Mouse (Mus musculus): Measurements from ENCODE around the gene Mgat2.
"Not testable (repeated sequence)": the region's sequence is repeated elsewhere in the genome, so short reads cannot be mapped to it uniquely, and the experiment has no call there.

Mgat2 gene

GRCm38 (mm10) chr12:69183583-69184308 is at the start of gene Mgat2, which contains the start of gene Rpl36al:
Gene Mgat2 (plus strand): TSS chr12:69184157.
Gene Rpl36al (minus strand): TSS chr12:69184083.
- peak; percentile 96 for DNase-seq (ENCODE audit: low spot score)

- DNase-seq (ENCODE audit: low spot score) = no peak
These were observed 44.8 kb upstream of the Mgat2 start for GRCm38 (mm10) chr12:69139201-69139600.

GRCm38 (mm10) chr12:69139841-69140240 is 44.1 kb upstream of the Mgat2 start:
- DNase-seq (ENCODE audit: low spot score) = no peak

DNA sequence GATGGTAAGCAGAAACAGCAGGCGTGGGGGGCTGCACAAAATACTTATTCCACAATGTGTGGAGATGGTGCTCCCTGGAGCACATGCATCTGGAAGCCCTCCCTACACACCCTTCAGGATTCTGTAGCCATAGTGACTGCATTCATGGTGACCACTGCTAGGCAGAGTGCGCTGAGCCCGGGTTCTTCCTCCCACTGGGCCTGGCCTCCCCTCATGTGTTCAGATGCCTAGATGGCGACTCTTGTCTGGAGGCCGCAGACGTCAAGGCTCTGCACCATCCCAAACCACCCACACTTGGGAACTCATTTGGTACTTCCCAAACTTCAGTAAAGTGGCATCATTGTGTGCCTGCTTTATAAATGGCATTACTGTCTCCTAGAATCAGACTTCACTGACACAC is 40.5 kb upstream of the Mgat2 start:
- DNase-seq (ENCODE audit: low spot score) = no peak

DNA sequence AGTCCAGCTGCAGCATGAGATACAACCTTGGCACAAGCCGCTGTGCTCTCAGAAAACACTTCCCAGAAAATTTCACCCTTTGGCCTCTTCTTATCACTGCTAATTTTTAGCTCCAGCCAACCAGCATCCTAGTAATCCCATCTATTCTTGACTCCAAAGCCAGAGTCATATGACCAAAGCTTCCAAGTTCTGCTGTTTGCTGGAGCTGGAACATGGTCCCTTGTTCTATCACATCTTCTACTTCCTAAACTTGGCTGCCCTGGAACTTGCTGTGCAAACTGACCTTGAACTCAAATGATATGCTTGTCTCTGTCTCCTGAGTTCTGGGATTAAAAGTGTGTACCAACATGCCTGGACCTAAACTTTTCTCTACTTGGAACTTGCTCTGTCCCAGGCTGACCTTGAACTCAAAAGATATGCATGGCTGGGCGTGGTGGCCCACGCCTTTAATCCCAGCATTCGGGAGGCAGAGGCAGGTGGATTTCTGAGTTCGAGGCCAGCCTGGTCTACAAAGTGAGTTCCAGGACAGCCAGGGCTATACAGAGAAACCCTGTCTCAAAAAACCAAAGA is 36.7 kb upstream of the Mgat2 start:
- no peak for DNase-seq (ENCODE audit: low spot score)

DNA sequence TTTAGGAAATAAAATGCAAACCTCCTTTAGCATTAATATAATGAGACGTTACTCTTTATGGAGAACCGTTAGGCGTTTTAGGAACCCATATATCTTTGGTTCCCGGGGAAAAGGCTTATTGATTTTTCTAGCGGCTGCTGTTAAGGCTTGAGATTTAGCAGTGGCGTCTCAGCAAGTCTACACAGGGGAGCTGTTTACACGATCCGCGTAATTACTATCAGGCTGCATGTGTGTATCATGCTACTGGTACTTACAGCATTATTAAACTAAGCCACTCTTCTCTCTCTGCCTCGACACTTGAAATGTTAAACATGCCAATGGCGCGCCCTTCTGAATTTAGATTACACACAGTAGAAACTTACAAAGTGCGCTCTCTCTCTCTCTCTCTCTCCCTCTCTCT is 33.9 kb upstream of the Mgat2 start:
- DNase-seq (ENCODE audit: low spot score) = no peak

DNA sequence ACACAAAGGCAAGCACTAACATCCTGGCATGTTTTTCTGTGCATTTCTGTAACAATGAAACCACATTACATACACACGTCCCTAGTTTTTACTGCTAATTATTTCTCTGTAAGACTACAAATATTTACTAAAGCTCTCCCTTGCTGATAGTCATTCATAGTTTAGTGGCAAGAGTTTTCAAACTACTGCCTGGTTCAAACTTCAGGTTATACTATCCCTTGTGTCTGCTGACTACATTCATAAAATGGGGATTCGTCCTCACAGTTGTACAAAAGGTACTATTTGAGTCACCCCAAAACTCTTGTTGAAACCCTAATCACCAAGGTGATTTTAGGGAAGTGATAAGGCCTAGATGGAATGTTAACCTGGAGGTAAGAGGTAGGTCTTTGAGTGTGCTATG is 28.0 kb upstream of the Mgat2 start:
- DNase-seq (ENCODE audit: low spot score) = no peak

DNA sequence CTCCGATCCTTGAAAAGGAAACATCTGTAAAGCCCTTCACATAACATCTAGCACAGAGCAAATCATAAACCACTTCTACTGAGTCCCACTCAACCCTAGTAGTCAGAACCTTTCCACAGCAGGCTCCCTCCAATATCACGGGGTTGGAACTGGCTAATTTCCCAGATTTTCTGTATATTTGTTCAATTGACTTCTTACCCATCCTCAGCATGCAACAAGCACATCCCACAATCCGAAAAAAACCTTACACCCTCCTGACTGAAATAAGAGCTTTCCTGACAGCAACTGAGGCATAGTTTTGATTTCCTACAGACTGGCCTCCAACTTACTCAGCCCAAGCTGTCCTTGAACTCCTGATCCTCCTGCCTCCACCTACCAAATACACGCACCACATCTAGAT is 27.5 kb upstream of the Mgat2 start:
- DNase-seq (ENCODE audit: low spot score) = no peak

- no peak for DNase-seq (ENCODE audit: low spot score)
These were observed 26.9 kb upstream of the Mgat2 start for GRCm38 (mm10) chr12:69157107-69157506.

DNA sequence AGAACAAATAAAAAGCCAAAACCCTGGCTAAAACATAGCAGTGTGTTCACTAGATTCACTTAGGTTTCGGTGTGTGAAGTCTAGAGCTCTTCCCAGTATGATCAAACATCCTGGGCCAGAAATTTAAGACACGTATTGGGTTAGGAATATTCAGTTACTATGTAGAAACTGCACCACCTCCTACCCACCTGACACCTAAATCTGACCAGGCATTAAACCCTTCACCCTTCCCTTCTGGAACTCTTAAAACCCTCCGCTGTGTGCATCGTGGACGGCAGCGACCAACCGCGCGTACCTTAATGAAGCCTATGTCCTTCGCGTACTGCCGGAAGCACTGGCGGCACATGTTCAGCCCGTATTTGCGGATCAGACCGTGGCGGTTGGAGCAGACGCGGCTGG is 25.6 kb upstream of the Mgat2 start:
- no peak for DNase-seq (ENCODE audit: low spot score)

GRCm38 (mm10) chr12:69158765-69159577 is 25.0 kb upstream of the Mgat2 start, which contains the start of gene Rps29:
Gene Rps29 (minus strand): TSS chr12:69159186.
- peak; percentile 96 for DNase-seq (ENCODE audit: low spot score)

- no peak for DNase-seq (ENCODE audit: low spot score)
These were observed 24.4 kb upstream of the Mgat2 start for GRCm38 (mm10) chr12:69159578-69159940.

DNA sequence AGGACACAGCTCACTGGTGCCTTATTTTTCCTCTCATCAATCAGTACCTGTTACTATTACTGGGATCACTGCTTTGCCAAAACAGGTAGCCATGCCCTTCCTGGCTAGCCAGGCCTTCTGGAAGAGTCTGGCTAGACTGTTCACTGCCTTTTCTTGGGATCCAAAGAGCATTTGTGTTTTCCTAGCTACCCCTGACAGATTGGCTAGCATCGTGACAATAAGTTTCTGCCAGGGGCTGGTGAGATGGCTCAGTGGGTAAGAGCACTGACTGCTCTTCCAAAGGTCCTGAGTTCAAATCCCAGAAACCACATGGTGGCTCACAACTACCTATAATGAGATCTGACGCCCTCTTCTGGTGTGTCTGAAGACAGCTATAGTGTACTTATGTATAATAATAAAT is 23.3 kb upstream of the Mgat2 start:
- not testable (repeated sequence) for DNase-seq (ENCODE audit: low spot score)

DNA sequence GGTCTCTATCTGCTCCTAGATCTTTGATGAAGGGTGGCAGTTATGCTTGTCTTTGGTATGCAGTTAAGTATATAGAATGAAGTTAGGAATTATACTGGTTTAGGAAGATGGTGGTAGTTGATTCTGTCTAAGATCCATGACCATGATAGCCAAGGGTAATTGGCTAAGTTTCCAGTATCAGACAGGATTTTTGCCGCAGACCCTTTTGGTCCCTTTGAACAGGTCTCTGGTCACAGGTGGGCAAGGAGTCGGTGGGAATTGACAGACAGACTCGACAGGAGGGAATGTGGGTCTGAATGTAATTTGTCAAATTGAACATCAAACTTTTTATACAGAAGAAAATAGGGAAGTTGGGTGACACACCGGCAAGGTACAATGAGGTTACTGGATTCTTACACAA is 20.4 kb upstream of the Mgat2 start:
- not testable (repeated sequence) for DNase-seq (ENCODE audit: low spot score)

DNA sequence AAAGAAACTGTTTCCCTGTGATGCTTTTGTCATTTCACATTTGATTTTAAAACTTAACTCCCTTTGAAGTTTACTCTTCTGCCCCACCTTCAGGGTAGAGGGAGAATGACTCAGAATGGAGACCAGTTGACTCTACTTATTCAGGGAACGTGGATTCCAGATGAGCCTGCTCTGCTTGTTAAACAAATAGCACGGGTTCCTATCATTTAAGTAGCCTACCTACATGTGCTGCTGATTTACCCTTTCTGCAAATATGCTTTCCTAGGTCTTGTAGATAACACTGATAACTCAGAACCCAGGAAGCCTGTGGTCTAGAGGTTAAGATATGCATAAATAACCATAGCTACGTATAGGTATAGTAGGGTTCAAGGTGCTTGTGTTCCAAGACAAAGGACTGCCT is 19.1 kb upstream of the Mgat2 start:
- no peak for DNase-seq (ENCODE audit: low spot score)

- not testable (repeated sequence) for DNase-seq (ENCODE audit: low spot score)
These were observed 16.9 kb upstream of the Mgat2 start for GRCm38 (mm10) chr12:69166861-69167581.

DNA sequence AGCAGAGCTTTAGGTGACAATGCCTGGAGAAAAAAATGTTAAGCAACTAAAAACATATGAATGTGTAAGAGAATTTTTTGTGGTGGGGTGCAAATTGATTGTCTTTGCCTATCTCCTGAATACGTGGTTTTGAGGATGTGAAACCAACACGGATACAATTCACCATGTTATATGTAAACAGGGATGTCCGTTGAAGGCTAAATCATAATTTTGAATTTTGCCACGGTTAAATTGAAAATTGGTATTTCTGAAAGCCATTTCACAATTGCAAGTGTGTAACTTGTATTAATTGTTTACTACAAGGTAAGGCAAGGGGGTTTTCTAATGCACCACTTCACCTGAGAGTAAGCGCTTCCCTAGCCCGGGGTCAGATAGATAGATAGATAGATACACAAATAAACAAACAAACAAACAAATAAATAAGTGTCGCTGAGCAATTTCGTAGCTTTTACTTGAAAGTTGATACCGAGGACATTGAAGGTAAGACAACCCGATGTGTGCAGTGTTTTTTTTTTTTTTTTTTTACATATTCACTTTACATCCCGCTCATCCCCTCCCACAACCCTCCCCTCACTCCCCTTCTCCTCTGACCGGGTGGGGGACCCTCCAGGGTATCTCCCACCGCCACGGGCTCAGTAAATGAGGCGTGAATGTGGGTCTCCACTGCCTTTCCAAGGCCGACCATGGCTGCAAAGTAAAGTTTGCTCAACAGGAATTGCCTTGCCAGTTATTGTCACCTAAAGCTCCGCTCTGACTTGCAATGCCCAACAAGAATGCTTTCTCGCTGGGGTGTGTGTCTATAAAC is 16.1 kb upstream of the Mgat2 start:
- no peak for DNase-seq (ENCODE audit: low spot score)

GRCm38 (mm10) chr12:69168461-69169106 is 15.4 kb upstream of the Mgat2 start, which contains the start of gene Lrr1:
Gene Lrr1 (plus strand): TSS chr12:69168814.
- DNase-seq (ENCODE audit: low spot score) = peak; percentile 67

- DNase-seq (ENCODE audit: low spot score) = no peak
These were observed 12.7 kb upstream of the Mgat2 start for GRCm38 (mm10) chr12:69171307-69171706.

DNA sequence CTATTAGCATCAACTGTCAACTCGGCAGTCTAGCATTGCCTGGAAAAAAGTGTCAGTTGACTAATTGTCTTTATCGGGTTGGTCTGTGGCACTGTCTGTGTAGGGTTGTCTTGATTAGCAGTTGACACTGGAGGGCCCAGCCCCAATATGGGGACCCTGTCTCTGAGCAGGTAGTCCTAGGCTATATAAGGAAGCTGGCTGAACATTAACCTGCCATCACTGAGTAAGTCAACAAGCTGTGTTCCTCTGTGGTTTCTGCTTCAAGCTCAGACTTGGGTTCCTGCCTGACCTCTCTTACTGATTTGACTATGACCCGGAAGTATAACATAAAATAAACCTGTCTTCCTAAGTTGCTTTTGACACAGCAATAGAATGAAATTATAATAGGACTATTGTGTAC is 8.0 kb upstream of the Mgat2 start:
- no peak for DNase-seq (ENCODE audit: low spot score)

GRCm38 (mm10) chr12:69177526-69177925 is 6.4 kb upstream of the Mgat2 start:
- DNase-seq (ENCODE audit: low spot score) = no peak
